Mouse (Mus musculus): ENCODE measurements at regions not wholly inside any gene's neighbourhood (a gene's known extent, or its start where the extent isn't known, plus 50 kb on each side); places are given as distances from the start of the nearest gene placed in this dataset.

DNA sequence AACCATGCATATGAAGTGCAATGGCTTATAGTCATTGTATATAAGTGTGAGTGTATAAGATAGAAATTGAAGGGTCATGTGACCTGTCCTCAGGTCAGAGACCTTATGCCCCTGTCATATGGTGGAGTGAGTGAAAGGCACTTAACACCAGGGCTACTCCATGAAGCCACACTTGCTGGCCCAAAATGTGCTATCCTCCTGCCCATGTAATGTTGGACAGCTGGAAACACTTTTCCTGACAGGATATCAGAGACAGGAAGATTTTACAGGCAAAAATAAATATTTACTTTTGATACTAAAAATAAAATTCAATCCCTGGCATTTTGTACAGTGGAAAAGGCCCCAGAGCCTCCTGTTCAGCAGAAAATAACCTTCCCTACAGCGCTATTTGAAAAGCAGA, 94.1 kb upstream of the Pja2 start:
- no peak overlapping the region for H3K4me3 ChIP-seq (replicated peaks; ENCODE audit: control insufficient read depth, low read depth, low read length)
- TF ChIP-seq POLR2A (IDR thresholded peaks at IDR 0.05; ENCODE audit: borderline replicate concordance, control insufficient read depth, low read depth, low read length) (no peak), CTCF (IDR thresholded peaks at IDR 0.05; ENCODE audit: control insufficient read depth, insufficient read depth, low read length) (no peak)
- 77% methylated on average over 1 of the region's 1 CpGs for WGBS
- H3K4me1 ChIP-seq (ENCODE audit: control insufficient read depth, insufficient read depth, low read length), result no peaks in the 10 kb centered on the region
- H3K27ac ChIP-seq (ENCODE audit: control insufficient read depth, insufficient read depth, low read depth, low read length, poor library complexity), result no peak overlapping the region

DNA sequence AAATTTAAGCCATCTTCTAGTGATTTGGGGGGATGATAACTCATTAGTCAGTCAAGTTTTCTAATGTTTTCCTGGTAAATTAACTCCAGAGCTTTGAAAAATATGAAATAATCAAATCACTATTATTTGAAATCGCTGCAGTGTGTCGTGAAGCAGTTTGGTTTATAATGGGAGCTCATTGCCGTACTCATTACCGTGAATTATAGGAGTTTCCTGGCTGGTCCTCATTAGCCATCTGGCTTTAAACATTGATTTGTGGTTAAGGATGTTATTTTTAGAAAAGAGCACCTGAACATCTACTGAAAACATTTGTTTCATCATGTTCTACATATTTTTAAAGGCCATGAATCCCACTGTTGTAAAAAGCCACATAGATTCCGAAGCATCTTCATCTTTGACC, 94.8 kb upstream of the Pja2 start:
- Histone ChIP-seq H3K4me1 (ENCODE audit: control insufficient read depth, insufficient read depth, low read length) (no peaks in the 10 kb centered on the region), H3K4me3 (replicated peaks; ENCODE audit: control insufficient read depth, low read depth, low read length) (no peak overlapping the region), H3K27ac (ENCODE audit: control insufficient read depth, insufficient read depth, low read depth, low read length, poor library complexity) (no peak overlapping the region)
- no peak for TF ChIP-seq CTCF (IDR thresholded peaks at IDR 0.05; ENCODE audit: control insufficient read depth, insufficient read depth, low read length)
- TF ChIP-seq POLR2A (IDR thresholded peaks at IDR 0.05; ENCODE audit: borderline replicate concordance, control insufficient read depth, low read depth, low read length), result no peak
- 83% methylated on average over 5 of the region's 5 CpGs for WGBS

DNA sequence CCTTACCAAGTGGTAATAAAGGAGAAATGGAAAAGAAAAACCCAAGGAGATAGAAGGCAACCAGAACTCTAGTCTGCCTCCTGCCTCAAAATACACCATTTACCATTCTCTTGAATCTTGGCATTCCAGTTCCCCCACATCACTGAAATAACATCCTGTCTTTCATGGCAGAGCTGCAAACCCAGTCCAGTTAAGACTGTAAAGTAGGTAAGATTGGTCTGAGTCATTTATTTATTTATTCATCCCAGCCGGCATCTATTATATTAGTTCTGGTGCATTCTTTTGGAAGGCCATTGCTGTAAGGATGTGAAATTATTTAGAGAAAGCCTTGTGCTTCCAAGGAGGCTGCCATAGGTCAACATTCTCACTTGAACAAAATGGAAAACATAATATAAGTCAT, 107.9 kb upstream of the Pja2 start:
- Histone ChIP-seq H3K27ac (ENCODE audit: control insufficient read depth, insufficient read depth, low read depth, low read length, poor library complexity) (no peak overlapping the region), H3K4me1 (ENCODE audit: control insufficient read depth, insufficient read depth, low read length) (no peaks in the 10 kb centered on the region), H3K4me3 (replicated peaks; ENCODE audit: control insufficient read depth, low read depth, low read length) (no peak overlapping the region)
- WGBS, result 74% methylated on average over 1 of the region's 1 CpGs
- TF ChIP-seq CTCF (IDR thresholded peaks at IDR 0.05; ENCODE audit: control insufficient read depth, insufficient read depth, low read length), result no peak
- no peak for TF ChIP-seq POLR2A (IDR thresholded peaks at IDR 0.05; ENCODE audit: borderline replicate concordance, control insufficient read depth, low read depth, low read length)

DNA sequence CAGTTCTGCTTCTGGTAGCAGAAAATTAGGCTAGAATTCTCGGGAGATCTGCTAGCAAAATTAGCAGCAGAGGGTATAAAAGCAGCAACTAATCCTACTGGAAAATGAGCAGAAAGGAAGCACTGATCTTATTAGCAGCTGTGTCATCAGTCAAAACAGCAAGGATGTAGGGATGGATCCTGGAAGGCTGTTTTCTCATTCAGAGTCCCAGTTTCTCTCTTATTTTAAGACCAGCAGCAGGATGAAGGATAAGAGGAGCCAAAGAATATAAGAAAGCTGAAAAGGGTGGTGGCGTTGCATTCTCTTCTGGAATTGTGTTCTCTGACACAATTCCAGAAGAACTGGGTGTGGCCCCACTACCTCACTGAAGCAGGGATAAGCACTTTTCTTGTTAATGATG, 123.0 kb upstream of the Pja2 start:
- no peak overlapping the region for H3K4me3 ChIP-seq (replicated peaks; ENCODE audit: control insufficient read depth, low read depth, low read length)
- TF ChIP-seq CTCF (IDR thresholded peaks at IDR 0.05; ENCODE audit: control insufficient read depth, insufficient read depth, low read length) (no peak), POLR2A (IDR thresholded peaks at IDR 0.05; ENCODE audit: borderline replicate concordance, control insufficient read depth, low read depth, low read length) (no peak)
- no peaks in the 10 kb centered on the region for H3K4me1 ChIP-seq (ENCODE audit: control insufficient read depth, insufficient read depth, low read length)
- H3K27ac ChIP-seq (ENCODE audit: control insufficient read depth, insufficient read depth, low read depth, low read length, poor library complexity), result no peak overlapping the region
- 61% methylated on average over 2 of the region's 2 CpGs for WGBS

DNA sequence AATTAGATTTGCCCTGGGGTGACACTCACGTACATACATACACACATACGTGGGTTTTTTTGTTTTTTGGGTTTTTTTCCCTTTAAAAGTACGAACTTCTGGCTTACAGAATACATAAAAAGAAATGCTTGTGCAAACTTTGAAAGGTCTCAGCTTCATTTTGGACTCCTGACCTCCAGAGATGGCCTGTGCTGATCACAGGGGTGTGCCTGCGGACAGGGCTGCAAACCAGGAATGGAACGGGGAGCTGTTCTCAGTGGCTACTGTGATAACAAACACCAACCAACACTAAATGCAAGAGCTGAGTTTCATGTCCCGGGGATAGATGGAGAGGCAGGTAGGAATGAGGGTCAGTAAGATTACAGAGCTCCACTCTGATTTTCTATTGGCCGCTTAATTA, 134.3 kb upstream of the Man2a1 start:
- WGBS, result 79% methylated on average over 7 of the region's 7 CpGs
- H3K4me3 ChIP-seq (replicated peaks; ENCODE audit: control insufficient read depth, low read depth, low read length), result no peak overlapping the region
- H3K27ac ChIP-seq (ENCODE audit: control insufficient read depth, insufficient read depth, low read depth, low read length, poor library complexity), result no peak overlapping the region
- TF ChIP-seq POLR2A (IDR thresholded peaks at IDR 0.05; ENCODE audit: borderline replicate concordance, control insufficient read depth, low read depth, low read length) (no peak), CTCF (IDR thresholded peaks at IDR 0.05; ENCODE audit: control insufficient read depth, insufficient read depth, low read length) (no peak)
- no peaks in the 10 kb centered on the region for H3K4me1 ChIP-seq (ENCODE audit: control insufficient read depth, insufficient read depth, low read length)

DNA sequence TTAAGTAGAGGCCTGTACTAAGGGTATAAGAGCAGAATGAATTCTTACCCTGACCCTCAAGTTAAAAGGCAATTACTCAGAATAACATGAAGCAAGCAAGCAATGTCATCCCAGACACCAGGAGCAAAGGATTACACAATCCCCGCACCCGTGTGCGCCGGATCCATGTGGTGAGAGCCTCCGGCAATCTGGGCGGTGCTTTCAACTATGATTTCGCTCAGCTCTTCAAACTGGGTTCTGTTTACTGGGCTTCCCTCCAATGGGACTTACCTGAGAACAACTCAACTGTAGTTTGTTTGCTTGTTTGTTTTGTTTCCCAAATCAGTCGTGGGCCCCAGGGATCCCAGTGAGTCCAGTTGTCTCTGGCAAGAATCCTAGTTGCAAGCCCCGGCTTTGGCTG, 133.8 kb upstream of the Man2a1 start:
- no peak overlapping the region for H3K27ac ChIP-seq (ENCODE audit: control insufficient read depth, insufficient read depth, low read depth, low read length, poor library complexity)
- WGBS, result 84% methylated on average over 9 of the region's 9 CpGs
- no peak overlapping the region for H3K4me3 ChIP-seq (replicated peaks; ENCODE audit: control insufficient read depth, low read depth, low read length)
- H3K4me1 ChIP-seq (ENCODE audit: control insufficient read depth, insufficient read depth, low read length), result no peaks in the 10 kb centered on the region; the same call in 1 of the 2 replicates
- TF ChIP-seq CTCF (IDR thresholded peaks at IDR 0.05; ENCODE audit: control insufficient read depth, insufficient read depth, low read length) (no peak), POLR2A (IDR thresholded peaks at IDR 0.05; ENCODE audit: borderline replicate concordance, control insufficient read depth, low read depth, low read length) (no peak)

DNA sequence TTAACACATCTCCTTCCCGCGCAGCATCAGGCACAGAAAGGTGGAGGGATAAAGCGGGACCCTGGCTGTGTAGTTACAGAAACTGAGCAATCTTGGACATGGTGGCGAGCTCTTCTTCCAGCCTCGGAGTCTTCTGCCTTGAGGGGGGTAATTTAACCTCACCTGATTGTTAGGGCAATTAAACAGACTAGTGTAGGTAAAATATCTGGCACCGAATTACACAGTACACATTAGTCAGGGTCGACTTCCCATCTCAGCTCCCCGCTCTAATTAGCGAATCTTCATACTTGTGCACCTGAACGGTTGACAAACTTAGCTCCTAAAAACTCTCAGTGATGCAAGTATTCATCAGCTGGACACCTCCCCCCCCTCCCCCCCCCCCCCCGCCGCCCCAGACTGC, 133.2 kb upstream of the Man2a1 start:
- Histone ChIP-seq H3K4me1 (ENCODE audit: control insufficient read depth, insufficient read depth, low read length) (no peaks in the 10 kb centered on the region; the same call in 1 of the 2 replicates), H3K4me3 (replicated peaks; ENCODE audit: control insufficient read depth, low read depth, low read length) (no peak overlapping the region), H3K27ac (ENCODE audit: control insufficient read depth, insufficient read depth, low read depth, low read length, poor library complexity) (no peak overlapping the region)
- TF ChIP-seq POLR2A (IDR thresholded peaks at IDR 0.05; ENCODE audit: borderline replicate concordance, control insufficient read depth, low read depth, low read length) (no peak), CTCF (IDR thresholded peaks at IDR 0.05; ENCODE audit: control insufficient read depth, insufficient read depth, low read length) (no peak)
- 83% methylated on average over 10 of the region's 12 CpGs for WGBS

DNA sequence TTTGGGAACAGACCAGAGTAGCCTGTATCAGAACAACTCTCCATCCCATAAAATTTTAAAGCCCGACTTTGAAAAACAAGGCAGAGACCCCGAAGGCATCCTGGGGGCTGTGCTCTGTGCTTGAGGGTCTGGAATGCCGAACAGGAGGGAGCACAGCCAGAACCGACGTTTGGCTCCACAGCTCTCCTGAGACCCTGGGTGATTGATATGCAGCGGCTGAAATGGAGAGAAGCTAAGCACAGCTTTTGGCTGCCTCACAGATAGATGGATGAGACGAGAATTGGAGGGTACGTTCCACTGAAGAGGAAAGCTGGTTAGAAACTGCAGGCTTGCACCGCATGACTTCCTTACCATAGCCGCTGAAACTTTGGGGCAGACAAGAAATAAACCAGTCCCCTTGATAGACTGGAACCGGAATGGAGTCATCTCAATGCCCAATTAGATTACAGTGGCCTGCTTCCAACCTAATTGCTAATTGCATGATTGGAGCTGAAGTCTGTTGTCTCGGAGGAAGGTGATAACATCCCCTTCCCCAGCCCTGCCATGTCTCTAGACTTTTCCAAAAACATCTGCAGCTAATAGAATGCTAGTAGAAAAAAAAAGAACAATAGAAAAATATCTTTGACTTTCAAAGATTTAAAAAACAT, 130.7 kb upstream of the Man2a1 start:
- 63% methylated on average over 12 of the region's 12 CpGs for WGBS
- Histone ChIP-seq H3K4me3 (replicated peaks; ENCODE audit: control insufficient read depth, low read depth, low read length) (no peak overlapping the region), H3K4me1 (ENCODE audit: control insufficient read depth, insufficient read depth, low read length) (no peaks in the 10 kb centered on the region; the same call in 1 of the 2 replicates), H3K27ac (ENCODE audit: control insufficient read depth, insufficient read depth, low read depth, low read length, poor library complexity) (no peak overlapping the region)
- no peak for TF ChIP-seq CTCF (IDR thresholded peaks at IDR 0.05; ENCODE audit: control insufficient read depth, insufficient read depth, low read length)

DNA sequence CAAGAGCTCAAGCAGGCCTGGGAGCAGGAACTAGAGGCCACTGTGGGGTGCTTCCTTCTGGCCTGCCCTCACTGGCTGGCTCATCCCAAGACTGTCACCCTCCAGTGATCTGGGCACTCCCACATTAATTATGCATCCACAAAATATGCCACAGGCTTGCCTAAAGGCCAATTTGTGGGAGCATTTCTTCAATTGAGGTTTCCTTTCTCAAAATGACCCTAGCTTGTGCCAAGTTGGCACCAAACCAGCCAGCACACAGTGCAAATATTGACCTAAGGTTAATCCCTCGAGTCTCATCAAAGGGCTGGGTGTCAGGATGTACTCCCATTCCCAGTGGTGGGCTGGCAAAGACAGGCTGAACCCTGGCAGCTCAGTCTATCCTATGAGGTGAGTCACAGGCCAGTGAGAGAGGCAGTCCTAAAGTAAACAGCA, 119.9 kb upstream of the Man2a1 start:
- Histone ChIP-seq H3K4me1 (ENCODE audit: control insufficient read depth, insufficient read depth, low read length) (no peaks in the 10 kb centered on the region), H3K27ac (ENCODE audit: control insufficient read depth, insufficient read depth, low read depth, low read length, poor library complexity) (no peak overlapping the region), H3K4me3 (replicated peaks; ENCODE audit: control insufficient read depth, low read depth, low read length) (no peak overlapping the region)
- WGBS, result 24% methylated on average over 1 of the region's 1 CpGs
- TF ChIP-seq CTCF (IDR thresholded peaks at IDR 0.05; ENCODE audit: control insufficient read depth, insufficient read depth, low read length), result no peak
- TF ChIP-seq POLR2A (IDR thresholded peaks at IDR 0.05; ENCODE audit: borderline replicate concordance, control insufficient read depth, low read depth, low read length), result no peak

Data from bone marrow, adult 2 months (tissue).